Mouse (Mus musculus): ENCODE data around the gene Hoxd13. TPM values are rescaled to one million over a fixed set of nuclear protein-coding genes. Genes with fewer than 3 reads are reported as not detected.

The Hoxd13 gene
- not detected in 2 replicates for polyA plus RNA-seq (2016; fragmentation: Nextera tagmentation; extraction: Ambion mirVana)

DNA sequence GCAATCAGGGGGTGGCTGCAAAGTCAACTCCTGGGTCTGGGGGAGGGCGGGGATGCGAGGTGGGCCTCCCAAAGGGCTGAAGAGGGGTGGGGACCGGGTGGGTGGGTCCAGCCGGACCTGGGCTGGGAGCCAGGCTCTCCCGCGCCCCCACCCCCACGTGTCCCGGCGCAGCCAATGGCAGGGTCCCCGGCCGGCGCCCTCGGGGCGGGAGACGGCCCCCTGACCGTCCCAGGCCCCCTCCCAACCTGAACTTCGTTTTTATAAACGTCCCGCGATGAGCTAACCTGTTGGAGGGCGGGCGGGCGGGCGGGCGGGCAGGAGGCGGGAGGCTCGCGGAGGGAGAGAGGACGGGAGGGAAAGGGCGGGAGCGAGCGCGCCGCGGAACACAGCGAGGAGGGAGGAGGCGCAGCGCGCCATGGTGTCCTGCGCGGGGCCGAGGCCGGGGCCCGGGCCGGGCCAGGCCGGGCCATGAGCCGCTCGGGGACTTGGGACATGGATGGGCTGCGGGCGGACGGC is at the start of gene Hoxd13:
Hoxd13 (plus strand) TSS at position 469 of the 516 bp plus-strand sequence.
- no peaks in the 10 kb centered on the region for H3K36me3 ChIP-seq
- peaks cover 100% of the 10 kb centered on the region for H3K27me3 ChIP-seq (ENCODE audit: insufficient read depth, poor library complexity, severe bottlenecking)
- H3K4me1 ChIP-seq (replicated peaks) = peaks cover 17% of the 10 kb centered on the region
- H3K27ac ChIP-seq = no peak within 1 kb of the TSS
- H3K9me3 ChIP-seq = no peaks in the 10 kb centered on the region
- DNase-seq (ENCODE audit: low spot score) = no peak
- peak within 1 kb of the TSS; percentile 49 for H3K4me3 ChIP-seq
- under 1% methylated on average over 46 of the region's 51 CpGs for WGBS

DNA sequence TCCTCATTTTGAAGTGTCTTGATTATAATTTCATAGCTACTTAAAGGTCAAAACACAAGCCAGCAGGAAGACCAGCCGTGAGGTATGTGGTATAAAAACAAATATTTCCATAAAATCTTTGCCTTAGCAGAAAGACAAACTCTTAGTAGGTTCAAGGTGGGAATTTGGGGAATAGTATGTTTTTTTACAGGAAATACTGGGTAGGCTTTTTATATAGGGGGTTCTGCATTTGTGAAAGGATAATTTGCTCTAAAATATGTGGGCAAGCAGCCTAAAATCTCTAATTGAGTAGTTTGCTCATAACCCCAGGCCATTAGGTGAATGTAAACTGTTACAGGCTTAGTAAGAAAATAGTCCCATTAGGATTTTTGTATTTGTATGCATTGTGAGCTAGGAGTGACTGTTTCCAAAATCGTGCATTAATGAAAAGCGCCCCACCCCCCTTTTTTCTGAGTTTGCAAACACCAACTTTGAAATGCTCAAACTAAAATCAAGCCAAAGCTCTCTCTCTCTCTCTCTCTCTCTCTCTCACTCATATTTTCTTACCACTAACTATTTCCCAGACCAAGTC is 48.3 kb upstream of the Hoxd13 start:
- no peak for DNase-seq (ENCODE audit: low spot score)
- no peaks in the 10 kb centered on the region for H3K27me3 ChIP-seq (ENCODE audit: insufficient read depth, poor library complexity, severe bottlenecking)
- no peaks in the 10 kb centered on the region for H3K9me3 ChIP-seq
- no peaks in the 10 kb centered on the region for H3K36me3 ChIP-seq
- WGBS = 88% methylated on average over 3 of the region's 3 CpGs
- H3K4me1 ChIP-seq (replicated peaks) = no peaks in the 10 kb centered on the region
- no peak overlapping the region for H3K4me3 ChIP-seq
- H3K27ac ChIP-seq = no peak overlapping the region

DNA sequence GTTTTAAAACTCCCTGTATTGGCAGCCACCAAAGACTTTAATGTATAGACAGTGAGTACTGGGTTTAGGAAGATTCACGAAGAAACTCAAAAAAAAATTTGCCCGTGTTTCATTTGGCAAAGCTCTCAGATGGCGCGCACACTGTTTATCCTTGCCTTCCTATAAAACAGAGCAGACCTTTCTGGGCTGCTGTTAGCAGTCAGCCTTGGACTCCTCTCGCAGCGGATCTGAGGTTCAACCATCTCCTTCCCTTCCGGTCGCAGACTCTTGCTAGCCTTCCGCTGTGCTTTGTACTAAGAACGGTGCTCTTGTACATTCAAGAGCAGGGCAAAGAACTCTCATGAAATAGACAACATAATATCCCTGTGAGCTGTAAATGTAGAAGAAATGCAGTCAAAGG is 47.7 kb upstream of the Hoxd13 start:
- no peak overlapping the region for H3K4me3 ChIP-seq
- no peaks in the 10 kb centered on the region for H3K27me3 ChIP-seq (ENCODE audit: insufficient read depth, poor library complexity, severe bottlenecking)
- no peak for DNase-seq (ENCODE audit: low spot score)
- no peak overlapping the region for H3K27ac ChIP-seq
- no peaks in the 10 kb centered on the region for H3K4me1 ChIP-seq (replicated peaks)
- 92% methylated on average over 10 of the region's 10 CpGs for WGBS
- H3K36me3 ChIP-seq = no peaks in the 10 kb centered on the region
- H3K9me3 ChIP-seq = no peaks in the 10 kb centered on the region

DNA sequence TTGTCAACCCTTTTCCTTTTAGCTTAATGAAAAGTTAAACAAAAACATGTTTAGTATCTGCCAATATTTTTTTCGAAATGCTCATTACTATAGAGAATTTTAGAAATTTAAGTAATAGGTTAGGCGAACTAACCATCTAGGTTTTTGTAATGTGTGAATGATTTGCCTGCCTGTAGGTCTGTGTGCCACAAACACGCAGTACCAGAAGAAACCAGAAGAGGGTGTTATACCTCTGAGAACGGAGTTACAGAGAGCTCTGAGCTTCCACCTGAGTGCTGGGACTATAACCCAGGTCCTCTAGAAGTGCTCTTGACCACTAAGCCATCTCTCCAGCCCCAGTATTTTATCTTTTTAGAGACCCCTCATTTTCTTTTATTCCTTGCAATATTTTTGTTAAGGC is 32.7 kb upstream of the Hoxd13 start:
- Histone ChIP-seq H3K9me3 (peaks cover 3% of the 10 kb centered on the region; the same call in 1 of the 2 replicates), H3K27ac (no peak overlapping the region), H3K36me3 (no peaks in the 10 kb centered on the region), H3K4me3 (no peak overlapping the region), H3K4me1 (replicated peaks) (no peaks in the 10 kb centered on the region), H3K27me3 (ENCODE audit: insufficient read depth, poor library complexity, severe bottlenecking) (0 out of 2 replicates have a peak, but pooled peaks cover 7% of the 10 kb centered on the region)
- 67% methylated on average over 4 of the region's 4 CpGs for WGBS
- DNase-seq (ENCODE audit: low spot score) = no peak

DNA sequence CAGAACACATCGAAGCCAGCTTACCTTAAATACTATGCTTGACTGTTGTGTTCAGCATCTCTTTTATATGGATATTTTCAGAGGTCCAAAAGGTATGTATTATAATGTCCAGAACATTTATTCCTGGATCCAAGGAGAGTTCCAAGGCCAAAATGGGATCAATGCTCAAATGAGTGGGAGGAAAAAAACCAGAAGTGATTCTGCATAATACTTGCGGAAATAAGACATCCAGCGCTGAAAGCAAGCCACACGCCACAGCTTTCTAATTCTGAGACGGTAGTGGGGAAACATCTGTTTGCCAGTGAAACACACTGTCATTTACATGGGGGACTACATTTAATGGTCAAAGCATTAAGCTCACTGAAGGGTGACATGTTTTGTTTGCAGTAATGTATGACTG is 25.7 kb upstream of the Hoxd13 start:
- Histone ChIP-seq H3K27ac (no peak overlapping the region), H3K27me3 (ENCODE audit: insufficient read depth, poor library complexity, severe bottlenecking) (peaks cover 55% of the 10 kb centered on the region), H3K36me3 (no peaks in the 10 kb centered on the region), H3K4me1 (replicated peaks) (no peaks in the 10 kb centered on the region), H3K4me3 (no peak overlapping the region), H3K9me3 (no peaks in the 10 kb centered on the region)
- WGBS = 74% methylated on average over 5 of the region's 5 CpGs
- DNase-seq (ENCODE audit: low spot score) = no peak

DNA sequence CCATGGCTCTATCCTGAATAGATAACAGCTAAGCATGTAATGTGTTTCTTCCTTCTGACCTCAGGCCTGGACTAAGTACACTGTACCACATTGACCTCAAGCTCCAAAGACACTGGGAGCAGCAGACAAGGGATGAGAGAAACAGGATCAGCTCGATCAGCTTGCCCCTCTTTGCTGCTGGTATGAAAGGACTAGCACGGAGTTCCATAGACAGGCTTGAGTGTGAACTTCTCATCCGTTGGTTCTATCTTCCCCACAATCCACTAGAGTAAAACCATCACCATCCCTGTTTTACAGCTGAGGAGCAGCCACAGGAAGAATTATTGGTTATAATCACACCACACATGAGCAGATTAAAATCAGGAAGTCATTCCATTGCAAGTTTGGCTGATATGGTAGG is 22.5 kb upstream of the Hoxd13 start:
- H3K4me1 ChIP-seq (replicated peaks) = no peaks in the 10 kb centered on the region
- H3K27ac ChIP-seq = no peak overlapping the region
- H3K36me3 ChIP-seq = no peaks in the 10 kb centered on the region
- H3K27me3 ChIP-seq (ENCODE audit: insufficient read depth, poor library complexity, severe bottlenecking) = peaks cover 82% of the 10 kb centered on the region
- H3K9me3 ChIP-seq = no peaks in the 10 kb centered on the region
- H3K4me3 ChIP-seq = no peak overlapping the region
- 79% methylated on average over 3 of the region's 3 CpGs for WGBS
- no peak for DNase-seq (ENCODE audit: low spot score)

DNA sequence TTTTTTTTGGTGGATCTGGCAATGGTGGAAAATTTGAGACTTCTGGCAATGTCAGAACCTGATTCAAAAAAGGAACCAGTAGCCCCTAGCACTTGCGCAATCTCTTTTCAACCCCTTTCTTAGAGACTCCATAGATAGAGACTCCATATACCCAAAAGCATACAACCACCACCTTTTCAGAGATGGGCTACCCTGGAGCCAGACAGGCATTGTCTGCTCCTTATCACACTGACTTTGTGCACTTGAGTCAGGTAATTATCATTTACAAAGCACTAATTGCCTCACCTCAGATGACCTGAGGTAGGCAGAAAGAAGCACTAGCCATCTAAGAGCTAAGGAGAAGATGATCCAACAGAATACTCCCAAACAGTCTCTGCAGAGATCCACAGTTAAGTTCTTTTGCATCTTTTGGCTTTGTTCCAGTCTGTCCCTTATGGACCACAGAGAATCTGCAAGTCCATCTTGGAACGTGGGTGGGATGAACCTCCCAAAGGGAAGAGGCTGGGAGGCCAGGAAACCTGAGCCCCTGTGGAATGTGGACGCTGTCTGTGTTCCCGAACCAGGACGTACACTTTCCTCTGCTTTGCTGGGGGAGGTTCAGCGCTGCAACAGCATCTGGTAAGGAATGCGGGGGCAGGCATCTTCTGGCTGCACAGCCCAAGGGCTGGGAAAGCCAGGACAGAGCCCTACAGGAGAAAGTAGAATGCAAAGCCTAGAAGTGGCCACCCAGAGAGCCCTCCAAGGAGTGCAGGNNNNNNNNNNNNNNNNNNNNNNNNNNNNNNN is 20.8 kb upstream of the Hoxd13 start:
- Histone ChIP-seq H3K4me3 (no peak overlapping the region), H3K9me3 (no peaks in the 10 kb centered on the region), H3K36me3 (no peaks in the 10 kb centered on the region), H3K4me1 (replicated peaks) (no peaks in the 10 kb centered on the region), H3K27ac (no peak overlapping the region), H3K27me3 (ENCODE audit: insufficient read depth, poor library complexity, severe bottlenecking) (peaks cover 98% of the 10 kb centered on the region)
- DNase-seq (ENCODE audit: low spot score) = no peak
- WGBS = 14% methylated on average over 7 of the region's 7 CpGs

DNA sequence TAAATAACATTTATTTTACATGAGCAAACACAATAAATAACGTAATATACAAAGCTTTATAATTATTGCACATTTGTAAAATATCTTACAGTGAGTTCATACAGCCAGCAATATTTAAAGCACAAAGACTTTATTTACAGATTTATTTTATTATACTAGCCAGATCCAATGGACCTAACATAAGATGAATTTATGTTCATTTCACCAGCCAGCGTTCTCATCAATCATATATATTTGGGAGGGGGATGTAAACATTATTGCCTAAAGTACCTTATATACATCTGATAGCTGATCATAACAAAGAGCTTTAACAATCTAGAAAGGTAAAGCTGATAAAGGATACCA is 15.1 kb upstream of the Hoxd13 start:
- Histone ChIP-seq H3K4me1 (replicated peaks) (peaks cover 15% of the 10 kb centered on the region), H3K4me3 (no peak overlapping the region), H3K36me3 (no peaks in the 10 kb centered on the region), H3K9me3 (no peaks in the 10 kb centered on the region), H3K27ac (no peak overlapping the region), H3K27me3 (ENCODE audit: insufficient read depth, poor library complexity, severe bottlenecking) (peaks cover 100% of the 10 kb centered on the region)
- WGBS = 33% methylated on average over 2 of the region's 2 CpGs
- DNase-seq (ENCODE audit: low spot score) = no peak

DNA sequence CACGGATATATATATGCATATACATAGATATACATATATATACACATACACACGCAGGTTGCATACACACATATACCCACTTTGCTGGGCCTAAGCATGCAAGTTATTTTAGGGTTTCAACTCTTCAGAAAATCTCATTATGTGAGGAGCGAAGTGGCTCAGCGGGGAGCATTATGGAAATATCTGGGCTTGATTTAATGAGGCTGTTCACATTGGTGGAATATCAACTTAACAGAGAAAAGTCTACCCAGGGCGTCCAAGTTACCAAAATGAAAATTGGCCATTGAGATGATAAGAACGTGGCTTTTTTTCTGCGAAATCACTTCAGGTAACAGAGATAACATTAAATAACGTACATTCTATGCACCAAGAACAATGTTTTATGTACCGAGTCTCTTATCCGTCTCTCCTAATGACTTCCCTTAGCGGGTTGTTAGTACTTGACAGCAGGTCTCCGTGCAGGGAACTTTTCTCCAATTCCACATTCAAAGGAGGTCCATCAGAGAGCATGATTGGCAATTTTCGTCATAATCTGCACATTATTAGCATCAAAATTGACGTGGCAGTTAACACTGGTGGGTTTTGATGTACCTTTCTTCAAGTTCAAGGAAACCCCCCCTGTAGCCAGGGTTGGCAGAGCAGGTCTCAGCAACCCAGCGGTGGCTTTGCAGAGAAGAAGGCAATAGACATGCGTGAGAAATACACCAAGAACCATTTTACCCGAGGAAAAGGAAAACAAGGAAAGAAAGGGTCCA is 14.2 kb upstream of the Hoxd13 start:
- Histone ChIP-seq H3K36me3 (no peaks in the 10 kb centered on the region), H3K27ac (no peak overlapping the region), H3K9me3 (no peaks in the 10 kb centered on the region), H3K4me1 (replicated peaks) (peaks cover 19% of the 10 kb centered on the region), H3K27me3 (ENCODE audit: insufficient read depth, poor library complexity, severe bottlenecking) (peaks cover 100% of the 10 kb centered on the region), H3K4me3 (no peak overlapping the region)
- peak; percentile 29 for DNase-seq (ENCODE audit: low spot score)
- 13% methylated on average over 17 of the region's 17 CpGs for WGBS

DNA sequence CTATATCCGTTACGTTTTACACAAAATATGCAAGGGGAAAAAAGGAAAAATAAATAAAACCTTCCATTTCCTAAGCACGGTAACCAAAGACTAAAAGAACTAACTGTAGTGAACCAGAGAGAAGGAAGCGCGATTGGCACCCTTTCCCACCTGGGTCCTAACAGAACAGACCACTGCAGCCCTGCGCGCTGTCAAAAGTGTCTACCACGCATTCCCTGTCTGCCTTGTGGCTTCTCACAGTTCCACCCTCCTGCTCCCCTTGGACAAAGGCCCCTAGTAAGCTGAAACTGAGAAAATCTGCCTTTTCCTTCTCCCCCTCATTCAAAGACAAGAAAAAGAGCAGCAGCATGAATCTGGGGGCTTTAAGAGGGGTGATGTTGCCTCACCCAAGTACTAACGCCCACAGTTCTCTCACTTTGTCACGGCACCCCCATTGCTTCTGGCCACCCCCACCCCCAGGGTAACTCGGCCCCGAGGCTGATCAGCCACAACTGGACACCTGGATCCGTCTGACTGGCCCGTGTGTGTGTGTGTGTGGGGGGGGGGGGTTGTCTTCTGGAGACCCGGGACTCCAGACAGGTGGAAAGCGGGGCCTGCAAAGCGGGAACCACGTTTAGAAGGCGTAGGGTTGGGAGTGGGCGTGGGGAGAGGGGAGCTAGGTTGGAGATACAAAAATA is 13.2 kb upstream of the Hoxd13 start:
- Histone ChIP-seq H3K27ac (no peak overlapping the region), H3K4me1 (replicated peaks) (peaks cover 19% of the 10 kb centered on the region), H3K36me3 (no peaks in the 10 kb centered on the region), H3K4me3 (peak overlapping the region; percentile 45; the same call in 1 of the 2 replicates), H3K9me3 (no peaks in the 10 kb centered on the region), H3K27me3 (ENCODE audit: insufficient read depth, poor library complexity, severe bottlenecking) (peaks cover 100% of the 10 kb centered on the region)
- 6% methylated on average over 20 of the region's 20 CpGs for WGBS
- peak; percentile 32 for DNase-seq (ENCODE audit: low spot score)

DNA sequence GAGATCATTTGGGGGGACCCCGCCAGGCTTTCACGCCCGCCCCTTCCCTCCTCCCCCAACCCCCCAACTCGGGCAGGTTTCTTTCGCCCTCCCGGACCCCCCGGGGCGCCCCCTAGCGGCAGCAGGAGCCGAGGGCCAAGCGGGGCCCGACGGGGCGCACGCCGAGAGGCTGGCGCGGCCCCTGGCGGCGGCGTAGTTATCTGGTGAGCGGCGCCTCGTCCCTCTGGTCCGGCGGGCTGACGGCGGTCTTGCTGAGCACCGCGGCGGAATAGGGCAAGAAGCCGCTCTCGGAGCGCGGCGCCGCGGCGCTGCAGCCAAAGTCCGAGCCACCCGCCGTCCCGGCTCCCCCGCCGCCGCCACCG is 12.7 kb upstream of the Hoxd13 start:
- Histone ChIP-seq H3K27me3 (ENCODE audit: insufficient read depth, poor library complexity, severe bottlenecking) (peaks cover 100% of the 10 kb centered on the region), H3K27ac (0 out of 2 replicates have a peak overlapping the region, but pooled peaks have one; percentile 16), H3K9me3 (no peaks in the 10 kb centered on the region), H3K4me1 (replicated peaks) (peaks cover 19% of the 10 kb centered on the region), H3K36me3 (no peaks in the 10 kb centered on the region), H3K4me3 (peak overlapping the region; percentile 45)
- DNase-seq (ENCODE audit: low spot score) = no peak
- WGBS = under 1% methylated on average over 47 of the region's 47 CpGs

DNA sequence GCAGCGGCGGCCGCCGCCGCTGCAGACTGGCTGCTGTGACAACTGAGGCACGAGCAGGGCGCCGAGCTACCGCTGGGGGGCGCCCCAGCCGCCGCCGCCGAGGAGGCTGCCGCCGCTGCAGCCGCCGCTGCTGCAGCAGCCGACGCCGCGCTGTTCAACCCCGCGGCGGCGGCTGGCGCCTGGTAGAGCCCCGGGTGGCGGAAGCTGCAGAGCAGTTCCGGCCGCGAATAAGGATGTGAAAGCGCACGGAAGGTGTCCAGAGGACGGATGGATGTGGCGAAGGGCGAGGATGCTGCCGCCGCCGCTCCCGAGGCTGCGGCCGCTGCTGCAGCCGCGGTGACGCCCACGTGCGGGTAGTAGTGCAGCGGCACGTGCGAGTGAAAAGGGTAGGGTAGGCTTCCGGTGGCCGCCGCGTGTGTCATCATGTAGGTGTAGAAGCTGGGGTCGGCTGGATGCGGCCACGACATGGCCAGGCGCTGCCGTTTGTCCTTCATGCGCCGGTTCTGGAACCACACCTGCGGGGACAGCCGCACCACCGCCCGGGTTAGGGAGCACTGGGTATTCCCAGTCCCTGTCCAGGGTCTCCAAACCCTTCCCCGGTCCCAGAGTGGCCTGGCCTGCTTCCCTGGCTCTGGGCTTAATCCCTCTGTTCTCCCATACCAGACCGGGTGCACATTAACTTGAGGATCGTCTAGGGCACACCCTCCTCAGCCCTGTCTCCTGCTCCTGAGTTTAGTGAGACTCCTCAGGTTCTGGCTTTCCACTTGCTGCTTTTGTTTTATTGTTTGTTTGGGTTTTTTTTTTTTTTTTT is 12.1 kb upstream of the Hoxd13 start:
- Histone ChIP-seq H3K36me3 (no peaks in the 10 kb centered on the region), H3K9me3 (no peaks in the 10 kb centered on the region), H3K4me3 (peak overlapping the region; percentile 45), H3K27ac (0 out of 2 replicates have a peak overlapping the region, but pooled peaks have one; percentile 16), H3K4me1 (replicated peaks) (peaks cover 22% of the 10 kb centered on the region), H3K27me3 (ENCODE audit: insufficient read depth, poor library complexity, severe bottlenecking) (peaks cover 100% of the 10 kb centered on the region)
- peak; percentile 66 for DNase-seq (ENCODE audit: low spot score)
- WGBS = under 1% methylated on average over 68 of the region's 69 CpGs
